Mouse (Mus musculus) mammary gland, adult 2 months (tissue): Measurements from ENCODE around the gene Ssh1. TPM values are rescaled to one million over a fixed set of nuclear protein-coding genes. Genes with fewer than 3 reads are reported as not detected.

Source experiments
- polyA plus RNA-seq: library from polyadenylated mRNA; depleted of rRNA; stranded (reverse); fragments of >200 nt; gene quantifications from 2 replicates; pipeline ENCODE4 v1.2.3, GENCODE M21; 2012; ENCODE audit warnings: low replicate concordance; rRNA removed

Ssh1 gene
- polyA plus RNA-seq: 16.9 and 20.0 TPM in 2 replicates

GRCm38 (mm10) chr5:113993487-113994465 lies at the start of gene Ssh1:
Gene Ssh1, minus strand, starts transcription at chr5:113993894.

GRCm38 (mm10) chr5:114003542-114003941 lies 9.8 kb upstream of the Ssh1 start, which contains the start of gene Dao:
Gene Dao, plus strand, starts transcription at chr5:114003703.

GRCm38 (mm10) chr5:113908592-113909441 lies 84.9 kb downstream of the Ssh1 start, which contains the start of gene Coro1c:
Gene Coro1c, minus strand, starts transcription at chr5:113908758.

Other genes with a start within 250 kb of the Ssh1 start
- gene Sart3, start 221.4 kb downstream of the Ssh1 start, polyA plus RNA-seq: 13.5 and 16.9 TPM in 2 replicates
- gene Iscu, start 221.1 kb downstream of the Ssh1 start, polyA plus RNA-seq: 104 and 156 TPM in 2 replicates
- gene Tmem119, start 193.4 kb downstream of the Ssh1 start, polyA plus RNA-seq: 24.4 and 39.7 TPM in 2 replicates
- gene Selplg, start 161.2 kb downstream of the Ssh1 start, polyA plus RNA-seq: 154 and 322 TPM in 2 replicates
- 51.9 and 57.4 TPM in 2 replicates for gene Coro1c, start 85.1 kb downstream of the Ssh1 start, polyA plus RNA-seq
- gene Dao, start 9.8 kb upstream of the Ssh1 start, polyA plus RNA-seq: 0.16 and 0.19 TPM in 2 replicates
- gene Usp30, start 71.6 kb upstream of the Ssh1 start, polyA plus RNA-seq: 19.7 and 25.0 TPM in 2 replicates
- gene Svop, start 97.7 kb upstream of the Ssh1 start, polyA plus RNA-seq: not detected in 2 replicates
- 9.5 and 12.1 TPM in 2 replicates for gene Alkbh2, start 134.3 kb upstream of the Ssh1 start, polyA plus RNA-seq
- gene Ung, start 136.5 kb upstream of the Ssh1 start, polyA plus RNA-seq: 5.1 and 7.2 TPM in 2 replicates
- gene Acacb, start 152.6 kb upstream of the Ssh1 start, polyA plus RNA-seq: 131 and 132 TPM in 2 replicates